Mouse (Mus musculus) megakaryocyte, embryonic 14.5 days (primary cell): ENCODE data around the gene Svs3a. TPM values are rescaled to one million over a fixed set of nuclear protein-coding genes. Genes with fewer than 3 reads are reported as not detected.
"Not testable (repeated sequence)": the region's sequence is repeated elsewhere in the genome, so short reads cannot be mapped to it uniquely, and the experiment has no call there.

ENCODE experiments used
- H3K27me3 ChIP-seq: replicated peaks from 2 replicates; pipeline ENCODE3; 2012; ENCODE audit warnings: inconsistent platforms
- H3K36me3 ChIP-seq: replicated peaks from 2 replicates; pipeline ENCODE3; 2012; ENCODE audit warnings: low read length, inconsistent platforms, mixed read lengths
- H3K4me1 ChIP-seq: 2 replicates; pipeline ENCODE4 v1.6.1; 2012; ENCODE audit warnings: inconsistent platforms
- H3K4me3 ChIP-seq: replicated peaks from 2 replicates; pipeline ENCODE3; 2012; ENCODE audit warnings: moderate library complexity, mild to moderate bottlenecking, inconsistent platforms
- H3K9me3 ChIP-seq: 2 replicates; pipeline ENCODE4 v1.6.1; 2012; ENCODE audit warnings: inconsistent platforms
- FLI1 ChIP-seq: IDR thresholded peaks from 2 replicates; pipeline ENCODE4 v1.6.1; 2012; ENCODE audit warnings: low read length, inconsistent platforms, mixed read lengths
- GATA1 ChIP-seq: IDR thresholded peaks from 3 replicates; pipeline ENCODE4 v1.6.1; 2012; ENCODE audit warnings: mixed read lengths, low read length, inconsistent platforms, borderline replicate concordance
- polyA plus RNA-seq: library from polyadenylated mRNA; stranded (reverse); fragments of >175 nt; gene quantifications from 2 replicates; pipeline ENCODE4 v1.2.3, GENCODE M21; 2012; ENCODE audit warnings: low replicate concordance; ENCODE audit not compliant: insufficient read depth

Gene Svs3a
- polyA plus RNA-seq = not detected in 2 replicates

DNA sequence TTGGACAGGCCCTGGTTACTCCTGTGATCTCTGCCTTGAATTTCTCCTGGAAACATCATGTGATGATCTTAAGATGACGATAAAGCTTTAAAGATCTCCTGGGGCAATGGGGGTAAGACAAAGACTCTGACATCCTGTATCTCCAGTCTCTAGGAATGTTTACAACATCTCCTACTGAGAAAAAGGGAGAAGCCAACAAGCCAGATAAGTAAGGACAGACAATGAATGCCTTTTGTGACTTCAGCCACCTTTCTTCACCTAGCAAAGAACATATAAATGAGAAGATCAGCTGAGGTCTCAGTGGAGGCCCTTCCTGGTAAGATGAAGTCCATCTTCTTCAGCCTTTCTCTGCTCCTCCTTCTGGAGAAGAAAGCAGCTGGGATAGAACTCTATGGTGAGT is at the start of gene Svs3a:
Svs3a (plus strand) TSS at position 301 of the 400 bp plus-strand sequence.
- H3K4me1 ChIP-seq, H3K36me3 ChIP-seq, H3K4me3 ChIP-seq, H3K9me3 ChIP-seq, H3K27me3 ChIP-seq: not testable (repeated sequence)

DNA sequence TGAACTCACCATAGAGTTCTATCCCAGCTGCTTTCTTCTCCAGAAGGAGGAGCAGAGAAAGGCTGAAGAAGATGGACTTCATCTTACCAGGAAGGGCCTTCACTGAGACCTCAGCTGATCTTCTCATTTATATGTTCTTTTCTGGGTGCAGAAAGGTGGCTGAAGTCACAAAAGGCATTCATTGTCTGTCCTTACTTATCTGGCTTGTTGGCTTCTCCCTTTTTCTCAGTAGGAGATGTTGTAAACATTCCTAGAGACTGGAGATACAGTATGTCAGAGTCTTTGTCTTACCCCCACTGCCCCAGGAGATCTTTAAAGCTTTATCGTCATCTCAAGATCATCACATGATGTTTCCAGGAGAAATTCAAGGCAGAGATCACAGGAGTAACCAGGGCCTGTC is 32.5 kb upstream of the Svs3a start, which contains the start of gene Svs3b:
Svs3b (minus strand) TSS at position 101 of the 400 bp plus-strand sequence.
- H3K27me3 ChIP-seq, H3K9me3 ChIP-seq, H3K4me1 ChIP-seq, H3K36me3 ChIP-seq, H3K4me3 ChIP-seq: not testable (repeated sequence)

DNA sequence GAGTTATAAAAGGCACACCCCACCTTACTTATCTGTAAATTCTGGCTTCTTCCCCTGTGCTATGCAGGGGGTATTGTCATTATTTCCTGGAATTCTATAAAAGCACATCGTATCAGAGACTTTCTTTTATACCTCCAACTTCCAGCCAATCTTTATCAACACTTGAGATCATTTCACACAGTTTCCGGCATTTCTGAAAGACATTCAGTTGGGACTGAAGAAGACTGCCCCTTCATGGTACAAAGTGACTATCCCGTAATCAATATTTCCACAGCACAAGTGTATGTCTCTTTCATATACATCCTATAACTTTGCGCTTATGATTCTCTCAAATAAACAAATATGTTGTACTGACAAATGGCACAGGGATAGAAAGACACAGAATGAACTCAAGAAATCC is 10.7 kb upstream of the Svs3a start, which contains the start of gene Svs4:
Svs4 (minus strand) TSS at position 101 of the 400 bp plus-strand sequence.
- no peaks in the 10 kb centered on the region for H3K36me3 ChIP-seq
- H3K27me3 ChIP-seq = no peaks in the 10 kb centered on the region
- H3K9me3 ChIP-seq = no peaks in the 10 kb centered on the region
- no peak within 1 kb of the TSS for H3K4me3 ChIP-seq
- no peak for TF ChIP-seq FLI1
- no peak for TF ChIP-seq GATA1
- H3K4me1 ChIP-seq = no peaks in the 10 kb centered on the region

DNA sequence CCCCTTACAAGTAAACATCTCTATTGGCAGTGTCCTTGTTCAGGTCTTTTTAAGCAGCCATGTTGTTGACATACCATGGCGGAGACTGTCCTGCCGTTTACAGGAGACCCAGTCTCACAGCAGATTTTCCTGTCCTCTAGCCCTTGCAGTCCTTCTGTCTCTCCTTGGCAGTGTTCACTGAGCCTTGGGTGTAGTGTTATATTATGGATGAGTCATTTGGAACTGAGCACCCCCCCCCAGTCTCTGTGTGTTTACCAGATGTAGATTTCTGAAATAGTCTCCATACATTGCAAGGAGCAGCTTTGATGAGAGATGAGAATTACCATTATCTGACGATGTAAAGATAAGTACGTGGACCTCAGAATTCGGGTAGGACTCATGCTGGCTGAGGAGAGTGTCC is 23.5 kb downstream of the Svs3a start:
- Histone ChIP-seq H3K27me3 (peaks cover 5% of the 10 kb centered on the region), H3K9me3 (no peaks in the 10 kb centered on the region), H3K36me3 (no peaks in the 10 kb centered on the region), H3K4me1 (no peaks in the 10 kb centered on the region), H3K4me3 (no peak overlapping the region)
- TF ChIP-seq FLI1 (no peak), GATA1 (no peak)

DNA sequence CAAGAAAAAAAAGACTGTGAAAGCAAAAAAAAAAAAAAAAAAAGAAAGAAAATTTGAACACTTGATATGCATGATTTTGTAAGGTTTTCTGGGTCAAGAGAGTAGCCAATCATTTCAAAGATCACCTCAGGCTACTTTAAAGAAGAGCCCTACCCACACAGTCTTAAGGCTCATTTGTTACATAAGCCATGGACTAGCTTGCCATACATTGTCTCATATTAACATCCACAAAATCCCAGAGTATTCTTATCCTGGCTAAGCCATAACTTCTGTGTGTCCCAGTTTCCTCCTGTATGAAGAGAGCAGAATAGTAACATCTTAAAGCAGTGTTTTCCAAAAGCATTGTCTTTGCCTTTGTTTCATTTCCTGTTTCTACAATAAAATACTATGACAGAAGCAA is 26.4 kb downstream of the Svs3a start:
- not testable (repeated sequence) for H3K36me3 ChIP-seq, H3K4me1 ChIP-seq, H3K4me3 ChIP-seq, H3K9me3 ChIP-seq, H3K27me3 ChIP-seq

DNA sequence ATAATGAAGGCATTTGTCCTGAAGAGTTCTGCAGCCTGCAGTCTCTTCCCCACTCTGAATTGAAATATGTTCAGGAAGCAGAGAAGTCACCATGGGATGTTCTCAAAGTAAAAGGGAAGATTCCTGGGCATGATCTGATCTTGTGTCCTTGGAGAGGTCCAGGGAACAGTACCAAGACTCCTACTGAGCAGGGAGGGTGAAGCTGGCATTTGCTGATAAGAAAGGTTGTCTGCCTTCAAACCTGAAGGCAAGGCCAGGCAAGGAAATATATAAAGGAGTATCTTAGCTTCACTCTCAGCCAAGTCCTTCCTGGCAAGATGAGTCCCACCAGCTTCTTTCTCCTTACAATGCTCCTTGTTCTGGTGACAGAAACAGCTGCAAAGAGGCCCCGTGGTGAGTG is 27.4 kb downstream of the Svs3a start, which contains the start of gene Svs6:
Svs6 (plus strand) TSS at position 301 of the 400 bp plus-strand sequence.
- H3K4me3 ChIP-seq, H3K4me1 ChIP-seq, H3K36me3 ChIP-seq, H3K27me3 ChIP-seq, H3K9me3 ChIP-seq: not testable (repeated sequence)

DNA sequence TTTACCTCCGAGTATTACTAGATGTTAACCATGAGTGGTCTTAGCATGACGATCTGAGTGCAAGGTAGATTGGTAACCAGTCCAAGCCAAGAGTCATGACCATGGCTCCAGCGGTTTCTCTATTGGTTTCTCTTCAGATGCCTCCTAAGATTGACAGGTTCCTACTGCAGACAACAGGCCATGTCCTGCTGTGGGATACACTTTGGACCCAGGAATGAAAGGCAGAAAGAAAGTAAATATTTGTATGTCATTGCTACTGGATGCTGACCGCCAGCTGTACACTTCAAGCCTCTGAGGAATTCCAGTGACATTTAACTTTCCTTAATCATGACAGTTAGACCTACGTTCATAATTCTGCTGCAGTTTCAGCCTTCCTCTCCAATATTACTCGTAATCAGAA is 31.9 kb downstream of the Svs3a start:
- peaks cover 7% of the 10 kb centered on the region for H3K27me3 ChIP-seq
- H3K36me3 ChIP-seq = no peaks in the 10 kb centered on the region
- TF ChIP-seq GATA1 (no peak), FLI1 (no peak)
- H3K9me3 ChIP-seq = peaks cover 5% of the 10 kb centered on the region
- no peak overlapping the region for H3K4me3 ChIP-seq
- no peaks in the 10 kb centered on the region for H3K4me1 ChIP-seq

DNA sequence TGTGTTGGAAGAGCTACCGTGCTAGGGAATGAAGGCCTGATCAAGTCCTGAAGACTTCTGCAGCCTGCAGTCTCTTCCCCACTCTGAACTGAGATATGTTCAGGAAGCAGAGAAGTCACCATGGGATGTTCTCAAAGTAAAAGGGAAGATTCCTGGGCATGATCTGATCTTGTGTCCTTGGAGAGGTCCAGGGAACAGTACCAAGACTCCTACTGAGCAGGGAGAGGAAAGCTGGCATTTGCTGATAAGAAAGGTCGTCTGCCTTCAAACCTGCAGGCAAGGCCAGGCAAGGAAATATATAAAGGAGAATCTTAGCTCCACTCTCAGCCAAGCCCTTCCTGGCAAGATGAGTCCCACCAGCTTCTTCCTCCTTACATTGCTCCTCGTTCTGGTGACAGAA is 43.4 kb downstream of the Svs3a start, which contains the start of gene Svs5:
Svs5 (plus strand) TSS at position 301 of the 400 bp plus-strand sequence.
- H3K9me3 ChIP-seq, H3K4me1 ChIP-seq, H3K36me3 ChIP-seq, H3K4me3 ChIP-seq: not testable (repeated sequence)
- peaks cover 12% of the 10 kb centered on the region for H3K27me3 ChIP-seq

Other genes with a start within 250 kb of the Svs3a start
- gene Stk4, start 218.9 kb upstream of the Svs3a start, polyA plus RNA-seq = 3.1 and 31.1 TPM in 2 replicates
- 17.4 and 20.5 TPM in 2 replicates for gene Tomm34, start 218.1 kb upstream of the Svs3a start, polyA plus RNA-seq
- gene Kcns1, start 118.2 kb upstream of the Svs3a start, polyA plus RNA-seq = not detected in 2 replicates
- not detected in 2 replicates for gene Wfdc5, start 106.5 kb upstream of the Svs3a start, polyA plus RNA-seq
- gene Wfdc12, start 98.7 kb upstream of the Svs3a start, polyA plus RNA-seq = not detected in 2 replicates
- gene Wfdc15a, start 89.1 kb upstream of the Svs3a start, polyA plus RNA-seq = not detected in 2 replicates
- gene Wfdc15b, start 67.6 kb upstream of the Svs3a start, polyA plus RNA-seq = not detected in 2 replicates
- gene Svs2, start 50.8 kb upstream of the Svs3a start, polyA plus RNA-seq = not detected in 2 replicates
- not detected in 2 replicates for gene Svs3b, start 32.6 kb upstream of the Svs3a start, polyA plus RNA-seq
- not detected in 2 replicates for gene Svs4, start 10.8 kb upstream of the Svs3a start, polyA plus RNA-seq
- gene Svs6, start 27.5 kb downstream of the Svs3a start, polyA plus RNA-seq = not detected in 2 replicates
- gene Svs5, start 43.5 kb downstream of the Svs3a start, polyA plus RNA-seq = not detected in 2 replicates
- 10.8 and 19.1 TPM in 2 replicates for gene Slpi, start 99.8 kb downstream of the Svs3a start, polyA plus RNA-seq
- gene Rbpjl, start 113.9 kb downstream of the Svs3a start, polyA plus RNA-seq = 0.18 TPM in 1 of 2 replicates, not detected in the other
- gene Matn4, start 115.9 kb downstream of the Svs3a start, polyA plus RNA-seq = not detected in 2 replicates
- 0.78 and 6.1 TPM in 2 replicates for gene Sdc4, start 154.6 kb downstream of the Svs3a start, polyA plus RNA-seq
- gene Sys1, start 167.7 kb downstream of the Svs3a start, polyA plus RNA-seq = 63.1 and 105 TPM in 2 replicates
- 2.4 TPM in 1 of 2 replicates, not detected in the other for gene Gm20458, start 171.7 kb downstream of the Svs3a start, polyA plus RNA-seq
- not detected in 2 replicates for gene Trp53tg5, start 184.5 kb downstream of the Svs3a start, polyA plus RNA-seq
- gene Dbndd2, start 196.8 kb downstream of the Svs3a start, polyA plus RNA-seq = 1.7 and 4.2 TPM in 2 replicates
- gene Pigt, start 208.3 kb downstream of the Svs3a start, polyA plus RNA-seq = 103 and 177 TPM in 2 replicates